Mouse (Mus musculus) intestine, postnatal 0 days (tissue): Measurements from ENCODE around the gene Lcn2. TPM values are rescaled to one million over a fixed set of nuclear protein-coding genes. Genes with fewer than 3 reads are reported as not detected.
A peak's percentile ranks its signal among the peaks of the same experiment; 100 is the strongest.

Source experiments
- ATAC-seq: fragments of 200-750 bp; cut with Nextera tagmentation; 2 replicates; pipeline ENCODE4 v1.8.0; 2017; ENCODE audit warnings: mild to moderate bottlenecking, moderate TSS enrichment, moderate library complexity
- H3K27ac ChIP-seq: fragments of 300-500 bp; sonication (generic); 2 replicates; pipeline ENCODE4 v1.5.1; 2014; ENCODE audit warnings: mild to moderate bottlenecking, low read depth, low read length, moderate library complexity
- H3K27me3 ChIP-seq: fragments of 300-500 bp; sonication (generic); replicated peaks from 2 replicates; pipeline ENCODE4 v1.6.1; 2014; ENCODE audit warnings: low read length, mixed read lengths; ENCODE audit not compliant: control insufficient read depth, insufficient read depth
- H3K36me3 ChIP-seq: fragments of 300-500 bp; sonication (generic); 2 replicates; pipeline ENCODE4 v1.6.1; 2014; ENCODE audit warnings: mild to moderate bottlenecking, moderate library complexity; ENCODE audit not compliant: control insufficient read depth, insufficient read depth
- H3K4me1 ChIP-seq: fragments of 300-500 bp; sonication (generic); replicated peaks from 2 replicates; pipeline ENCODE4 v1.6.1; 2014; ENCODE audit warnings: antibody characterized with exemption, low read length, mixed read lengths; ENCODE audit not compliant: control insufficient read depth, insufficient read depth
- H3K4me2 ChIP-seq: fragments of 300-500 bp; sonication (generic); replicated peaks from 2 replicates; pipeline ENCODE4 v1.6.1; 2014; ENCODE audit warnings: low read depth, mild to moderate bottlenecking, moderate library complexity
- H3K4me3 ChIP-seq: fragments of 300-500 bp; sonication (generic); 2 replicates; pipeline ENCODE4 v1.5.1; 2014; ENCODE audit warnings: low read depth, low read length
- H3K9ac ChIP-seq: fragments of 300-500 bp; sonication (generic); 2 replicates; pipeline ENCODE4 v1.6.1; 2014; ENCODE audit warnings: mild to moderate bottlenecking, low read depth, low read length
- H3K9me3 ChIP-seq: fragments of 300-500 bp; sonication (generic); 2 replicates; pipeline ENCODE4 v1.6.1; 2016; ENCODE audit warnings: mixed run types; ENCODE audit not compliant: control insufficient read depth
- CTCF ChIP-seq: sonication (generic); IDR thresholded peaks from 2 replicates; pipeline ENCODE4 v1.5.1; 2016; ENCODE audit warnings: low read depth, mild to moderate bottlenecking, control low read depth, antibody characterized with exemption, moderate library complexity
- WGBS: fragments of 180-500 bp; shearing (Covaris S2); extraction: QIAGEN DNeasy Blood & Tissue Kit; methylation state at CpG from one replicate; pipeline ENCODE4 v1.1.7; 2014; 5-methylcytosine and 5-hydroxymethylcytosine counted together
- polyA plus RNA-seq: library from polyadenylated mRNA; unstranded; fragments of >200 nt; fragmentation: Nextera tagmentation; extraction: Ambion mirVana; gene quantifications from 2 replicates; pipeline ENCODE4 v1.2.1, GENCODE M21; 2015

Gene Lcn2
- polyA plus RNA-seq, 1 experiment from 2014 or later, result 5.4 TPM

DNA sequence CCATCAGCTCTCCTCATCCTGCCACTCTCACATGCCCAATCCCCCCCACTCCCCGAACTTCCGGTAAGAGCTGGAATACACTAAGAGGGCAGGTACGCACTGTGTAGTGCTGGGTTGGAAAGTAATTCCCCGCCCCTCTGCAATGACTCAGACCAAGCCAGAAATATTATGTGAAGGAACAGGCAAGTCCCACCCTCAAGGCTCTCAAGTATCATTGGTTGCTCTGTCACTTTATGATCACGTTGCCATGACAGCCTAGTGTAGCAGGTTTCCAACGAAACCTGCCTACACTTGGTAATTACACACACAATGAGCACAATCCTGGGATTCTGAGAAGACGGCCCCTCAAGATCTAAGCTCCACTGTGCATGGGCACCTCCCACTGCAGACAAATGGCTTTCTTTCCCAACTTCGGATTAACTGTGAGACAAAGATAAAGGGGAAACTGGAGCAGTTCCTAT, 40.2 kb upstream of the Lcn2 start:
- no peaks in the 10 kb centered on the region for H3K27me3 ChIP-seq
- H3K4me1 ChIP-seq, result peaks cover 18% of the 10 kb centered on the region
- no peak overlapping the region for H3K4me3 ChIP-seq
- H3K27ac ChIP-seq, result peak overlapping the region; percentile 75
- no peak overlapping the region for H3K9ac ChIP-seq
- ATAC-seq, result peak; percentile 84
- no peaks in the 10 kb centered on the region for H3K9me3 ChIP-seq
- H3K4me2 ChIP-seq, result peak overlapping the region; percentile 55
- H3K36me3 ChIP-seq, result no peaks in the 10 kb centered on the region
- TF ChIP-seq CTCF, result no peak
- 22% methylated on average over 8 of the region's 8 CpGs for WGBS

DNA sequence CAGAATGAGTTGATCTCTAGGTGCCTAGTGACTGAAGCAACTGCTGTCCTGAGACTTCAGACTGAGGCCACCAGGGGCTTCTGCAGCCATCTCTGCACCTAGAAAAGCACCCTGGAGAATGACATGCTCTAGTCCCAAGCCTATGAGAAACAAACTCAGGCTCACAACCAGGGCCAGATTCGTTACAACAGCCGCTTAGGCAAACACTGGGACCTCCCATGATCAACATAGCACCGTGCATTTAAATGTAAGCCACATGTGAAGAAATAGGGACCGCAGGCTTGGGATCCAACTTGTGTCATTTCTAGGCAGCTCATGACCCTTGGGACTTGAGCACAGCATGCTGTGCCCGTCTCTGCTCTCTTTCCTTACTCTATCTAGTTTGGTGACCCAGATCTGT, 39.7 kb upstream of the Lcn2 start:
- Histone ChIP-seq H3K4me3 (no peak overlapping the region), H3K9me3 (no peaks in the 10 kb centered on the region), H3K36me3 (no peaks in the 10 kb centered on the region), H3K4me2 (peak overlapping the region; percentile 55), H3K4me1 (peaks cover 18% of the 10 kb centered on the region), H3K9ac (no peak overlapping the region), H3K27me3 (no peaks in the 10 kb centered on the region), H3K27ac (peak overlapping the region; percentile 75)
- ATAC-seq, result no peak
- 56% methylated on average over 5 of the region's 5 CpGs for WGBS
- TF ChIP-seq CTCF, result peak; percentile 25; the same call in 1 of the 2 replicates

DNA sequence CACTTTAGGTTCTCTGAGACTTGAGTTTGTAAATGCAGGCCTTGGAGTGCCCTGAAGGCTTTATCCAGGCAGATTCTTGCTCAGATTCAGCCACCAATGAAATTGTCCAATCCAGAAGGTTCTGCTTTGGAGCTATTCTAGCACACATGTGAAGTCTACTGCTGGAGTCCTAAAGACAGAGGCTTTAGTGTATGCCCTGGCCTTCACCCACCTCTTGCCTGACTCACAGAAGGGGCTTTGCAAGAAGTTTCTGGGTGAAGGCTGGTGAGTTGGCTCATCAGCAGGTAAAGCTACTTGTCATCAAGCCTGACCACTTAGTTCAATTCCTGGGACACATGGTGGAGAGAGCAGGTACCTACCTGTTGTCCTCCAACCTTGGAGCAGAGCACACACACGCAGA, 38.1 kb upstream of the Lcn2 start:
- Histone ChIP-seq H3K4me1 (peaks cover 24% of the 10 kb centered on the region), H3K9ac (no peak overlapping the region), H3K27ac (no peak overlapping the region; the same call in 1 of the 2 replicates), H3K27me3 (no peaks in the 10 kb centered on the region), H3K4me2 (no peak overlapping the region), H3K9me3 (no peaks in the 10 kb centered on the region), H3K4me3 (no peak overlapping the region), H3K36me3 (peaks cover 2% of the 10 kb centered on the region)
- no peak for TF ChIP-seq CTCF
- WGBS, result 100% methylated on average over 1 of the region's 1 CpGs
- ATAC-seq, result no peak

DNA sequence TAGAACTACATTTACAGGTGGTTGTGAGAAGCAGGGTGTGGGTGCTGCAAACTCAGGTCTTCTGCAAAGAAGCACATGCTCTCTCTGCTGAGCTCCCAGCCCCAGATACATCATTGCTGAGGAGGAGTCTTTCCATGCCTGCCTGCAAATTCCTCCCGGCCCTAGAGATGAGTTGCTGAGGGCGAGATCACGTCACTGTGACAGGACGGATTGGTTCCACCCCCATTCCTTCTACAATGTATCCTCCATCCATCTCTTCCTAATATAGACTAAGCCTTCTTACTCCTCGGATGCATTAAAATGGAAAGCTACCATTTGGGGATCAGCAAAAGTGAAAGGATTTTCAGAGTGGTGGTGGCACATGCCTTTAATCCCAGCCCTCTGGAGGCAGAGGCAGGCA, 37.5 kb upstream of the Lcn2 start:
- H3K4me2 ChIP-seq, result no peak overlapping the region
- no peaks in the 10 kb centered on the region for H3K9me3 ChIP-seq
- no peak for ATAC-seq
- H3K27ac ChIP-seq, result no peak overlapping the region
- no peak overlapping the region for H3K4me3 ChIP-seq
- peaks cover 8% of the 10 kb centered on the region for H3K36me3 ChIP-seq
- no peaks in the 10 kb centered on the region for H3K27me3 ChIP-seq
- peaks cover 24% of the 10 kb centered on the region for H3K4me1 ChIP-seq
- 57% methylated on average over 5 of the region's 5 CpGs for WGBS
- TF ChIP-seq CTCF, result no peak
- no peak overlapping the region for H3K9ac ChIP-seq

DNA sequence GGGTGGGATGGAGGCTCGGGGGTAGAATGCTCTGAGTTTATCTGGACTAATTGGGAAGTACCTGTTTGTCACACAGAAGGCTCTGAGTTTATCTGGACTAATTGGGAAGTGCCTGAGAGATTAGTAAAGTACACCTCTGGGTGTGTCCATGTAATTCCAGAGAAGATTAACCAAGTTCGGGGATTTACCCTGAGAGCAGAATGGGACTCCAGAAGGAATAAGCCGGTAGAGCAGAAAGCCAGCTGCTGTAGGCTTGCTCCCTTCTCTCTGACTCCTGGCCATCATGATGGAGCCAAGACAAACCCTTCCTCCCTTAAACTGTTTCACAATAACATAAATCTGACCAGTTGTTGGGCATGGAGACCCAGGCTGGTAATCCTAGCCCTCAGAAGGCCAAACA, 36.7 kb upstream of the Lcn2 start:
- 24% methylated on average over 3 of the region's 3 CpGs for WGBS
- H3K9ac ChIP-seq, result no peak overlapping the region

DNA sequence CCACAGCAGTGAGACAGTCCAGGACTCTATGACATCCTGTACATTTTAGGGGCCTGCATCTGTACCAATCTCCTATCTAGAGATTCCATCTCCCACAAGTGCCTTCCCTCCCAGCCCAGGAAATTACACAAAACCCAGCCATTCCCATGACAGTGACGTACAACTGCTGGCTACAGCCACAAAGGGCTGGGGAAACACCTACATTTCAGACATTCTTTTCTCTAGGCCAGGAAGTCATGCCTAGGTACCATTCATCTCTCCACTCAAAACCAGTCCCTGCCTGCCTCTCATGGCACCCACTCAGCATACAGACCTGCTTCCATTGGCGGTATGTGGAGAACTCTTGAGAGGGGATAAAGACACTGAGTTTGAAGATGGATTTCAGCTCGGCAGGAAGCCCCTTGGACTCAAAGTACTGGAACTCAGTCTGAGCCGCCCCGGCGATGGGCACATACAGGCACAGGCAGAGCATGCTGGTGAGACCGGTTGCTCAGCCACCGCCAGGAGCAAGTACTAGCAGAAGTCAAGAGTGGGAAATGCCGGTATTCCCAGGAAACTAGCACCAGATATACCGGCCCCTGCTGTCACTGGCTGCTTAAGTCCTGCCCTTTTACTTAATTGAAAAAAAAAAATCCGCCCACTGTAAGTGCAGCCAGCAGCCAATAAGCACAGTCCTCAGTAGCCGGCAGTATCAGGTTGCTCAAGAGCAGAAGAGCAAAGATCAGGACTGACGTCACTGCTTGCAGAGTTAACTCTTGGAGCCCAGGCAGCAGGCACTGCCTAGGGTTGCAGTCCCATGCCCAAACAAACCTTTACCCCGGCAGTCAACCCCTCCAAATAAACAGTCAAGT, 35.7 kb upstream of the Lcn2 start:
- peak; percentile 40; the same call in 1 of the 2 replicates for TF ChIP-seq CTCF
- 2% methylated on average over 14 of the region's 14 CpGs for WGBS
- H3K27me3 ChIP-seq, result no peaks in the 10 kb centered on the region
- H3K4me2 ChIP-seq, result peak overlapping the region; percentile 73
- H3K4me1 ChIP-seq, result peaks cover 17% of the 10 kb centered on the region
- peak; percentile 80 for ATAC-seq
- peaks cover 27% of the 10 kb centered on the region for H3K36me3 ChIP-seq
- no peaks in the 10 kb centered on the region for H3K9me3 ChIP-seq
- H3K4me3 ChIP-seq, result peak overlapping the region; percentile 44
- H3K9ac ChIP-seq, result peak overlapping the region; percentile 54
- H3K27ac ChIP-seq, result peak overlapping the region; percentile 92

More for the DNA sequence above, 36.7 kb upstream of the Lcn2 start:
- H3K27ac ChIP-seq, result peak overlapping the region; percentile 92
- H3K4me3 ChIP-seq, result no peak overlapping the region
- H3K4me1 ChIP-seq, result peaks cover 22% of the 10 kb centered on the region
- no peak for TF ChIP-seq CTCF
- ATAC-seq, result no peak
- H3K9me3 ChIP-seq, result no peaks in the 10 kb centered on the region
- H3K4me2 ChIP-seq, result no peak overlapping the region
- H3K36me3 ChIP-seq, result peaks cover 16% of the 10 kb centered on the region
- no peaks in the 10 kb centered on the region for H3K27me3 ChIP-seq
